Mouse (Mus musculus) E14TG2a.4 (cell line): Measurements from ENCODE around the gene Usp5.
"Not testable (repeated sequence)": the region's sequence is repeated elsewhere in the genome, so short reads cannot be mapped to it uniquely, and the experiment has no call there.

Experiments used
- CTCF ChIP-seq: conservative IDR thresholded peaks from 2 replicates; pipeline ENCODE4 v1.5.1; 2014; ENCODE audit warnings: low read length
- NANOG ChIP-seq: IDR thresholded peaks from 2 replicates; pipeline ENCODE4 v1.6.1; 2014; ENCODE audit warnings: borderline replicate concordance, low read length, mixed read lengths

DNA sequence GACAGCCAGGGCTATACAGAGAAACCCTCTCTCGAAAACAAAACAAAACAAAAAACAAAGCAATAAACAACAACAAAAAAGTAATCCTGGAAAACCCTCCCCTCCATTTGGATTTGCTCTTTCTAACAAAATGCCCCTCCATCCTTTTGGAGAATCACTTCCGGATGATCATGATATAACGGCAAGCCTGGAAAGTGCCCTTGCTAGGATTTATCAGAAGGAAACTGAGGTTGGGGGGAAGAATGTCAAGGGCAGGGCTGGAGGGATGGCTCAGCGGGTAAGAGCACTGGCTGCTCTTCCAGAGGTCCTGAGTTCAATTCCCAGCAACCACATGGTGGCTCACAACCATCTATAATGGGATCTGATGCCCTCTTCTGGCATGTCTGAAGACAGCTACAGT lies 25.6 kb downstream of the Usp5 start:
- TF ChIP-seq CTCF, NANOG: not testable (repeated sequence)
